Mouse (Mus musculus): Measurements from ENCODE around the gene Iars. TPM values are rescaled to one million over a fixed set of nuclear protein-coding genes. Genes with fewer than 3 reads are reported as not detected.
"Not testable (repeated sequence)": the region's sequence is repeated elsewhere in the genome, so short reads cannot be mapped to it uniquely, and the experiment has no call there.

Iars gene
- total RNA-seq, 2 experiments from 2014 or later: 68.0 to 72.7 TPM

- no peak for DNase-seq (ENCODE audit: low spot score in 2 of 2)
- intact Hi-C loops (cut with DNase I): no loop called here
Observed at GRCm38 (mm10) chr13:49712047-49712721, 30.3 kb downstream of the Iars start.

DNA sequence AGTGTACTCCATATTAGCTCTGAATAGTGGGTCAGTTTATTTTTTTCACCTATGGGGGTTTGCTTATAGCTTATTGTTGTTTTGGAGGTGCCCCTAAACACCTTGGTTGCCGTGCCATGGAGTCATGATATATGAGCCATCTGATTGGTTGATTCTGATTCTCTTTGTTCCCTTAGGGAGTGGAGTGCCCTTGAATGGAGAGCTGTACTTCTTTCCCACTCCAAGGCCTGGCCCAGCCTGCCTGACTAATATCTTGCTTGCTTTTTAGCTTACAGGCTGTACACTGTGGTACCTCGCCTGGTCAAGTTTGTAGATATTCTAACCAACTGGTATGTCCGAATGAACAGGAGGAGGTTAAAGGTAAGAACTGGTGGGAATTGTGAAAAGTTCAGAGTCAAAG is 37.4 kb downstream of the Iars start:
- DNase-seq (ENCODE audit: low spot score in 2 of 2): no peak
- intact Hi-C loops (cut with DNase I): no loop called here

- no peak for DNase-seq (ENCODE audit: low spot score in 2 of 2)
- intact Hi-C loops (cut with DNase I): no loop called here
Observed at GRCm38 (mm10) chr13:49736430-49736829, 54.5 kb downstream of the Iars start.

DNA sequence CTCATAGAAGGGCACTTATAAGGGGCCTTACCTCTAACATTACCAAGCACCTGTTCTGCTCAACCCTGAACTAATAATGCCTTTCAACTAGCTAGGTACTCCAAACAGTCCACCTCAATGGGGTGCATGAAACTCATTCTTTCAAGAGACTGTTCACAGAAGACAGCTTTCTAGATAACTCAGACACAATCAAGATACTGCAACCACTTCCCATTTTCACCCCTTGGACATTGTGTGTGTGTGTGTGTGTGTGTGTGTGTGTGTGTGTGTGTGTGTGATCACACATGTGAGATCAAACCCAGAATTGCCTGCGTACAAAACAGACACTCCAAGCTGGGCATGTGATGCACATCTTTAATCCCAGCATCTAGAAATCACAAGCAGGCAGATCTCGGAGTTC is 56.1 kb downstream of the Iars start:
- no peak for DNase-seq (ENCODE audit: low spot score in 2 of 2)
- intact Hi-C loops (cut with DNase I): no loop called here

- intact Hi-C loops (cut with DNase I): no loop called here
Observed at GRCm38 (mm10) chr13:49741285-49742040, 59.6 kb downstream of the Iars start.

DNA sequence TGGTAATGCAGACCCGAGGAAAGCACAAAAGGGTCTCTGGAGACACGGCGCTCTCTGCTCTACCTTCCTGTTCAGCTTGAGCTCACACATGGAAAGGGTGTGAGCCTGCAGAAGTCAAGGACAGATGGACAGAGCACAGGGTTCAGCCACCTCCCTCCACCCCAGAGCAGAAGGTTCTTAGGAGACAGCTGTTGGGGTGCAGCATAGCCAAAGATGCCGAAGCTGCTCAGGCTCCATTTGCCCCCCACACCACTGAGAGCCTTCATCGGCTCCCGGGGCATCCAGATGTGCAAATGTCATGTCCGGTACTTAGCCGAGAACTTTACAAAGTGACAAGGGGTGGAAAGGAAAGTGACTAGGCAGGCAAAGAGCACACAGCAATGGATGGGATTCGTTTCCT is 74.7 kb downstream of the Iars start:
- no peak for DNase-seq (ENCODE audit: low spot score in 2 of 2)
- intact Hi-C loops (cut with DNase I): no loop called here

More at GRCm38 (mm10) chr13:49741285-49742040, 59.6 kb downstream of the Iars start:
- DNase-seq (ENCODE audit: low spot score in 2 of 2): no peak

GRCm38 (mm10) chr13:49757966-49758365 is 76.1 kb downstream of the Iars start:
- no peak for DNase-seq (ENCODE audit: low spot score in 2 of 2)
- intact Hi-C loops (cut with DNase I): no loop called here

DNA sequence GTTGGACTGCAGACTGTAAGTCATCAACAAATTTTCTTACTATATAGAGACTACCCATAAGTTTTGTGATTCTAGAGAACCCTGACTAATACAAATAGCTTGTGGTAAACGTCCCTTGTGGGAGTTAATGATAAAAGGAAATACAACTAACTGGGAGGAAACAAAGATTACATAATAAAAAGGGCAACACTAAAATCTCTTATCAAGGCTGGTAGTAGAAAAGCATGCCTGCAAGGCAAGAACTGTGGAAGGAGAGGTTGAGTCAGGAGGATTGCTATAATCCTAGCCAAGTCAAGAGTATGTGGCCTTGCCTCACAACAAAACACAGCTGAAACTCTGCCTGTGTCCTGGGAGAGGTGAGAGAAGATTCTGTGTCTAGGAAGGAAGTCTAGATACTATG is 78.8 kb downstream of the Iars start:
- DNase-seq (ENCODE audit: low spot score in 2 of 2): no peak
- intact Hi-C loops (cut with DNase I): no loop called here

DNA sequence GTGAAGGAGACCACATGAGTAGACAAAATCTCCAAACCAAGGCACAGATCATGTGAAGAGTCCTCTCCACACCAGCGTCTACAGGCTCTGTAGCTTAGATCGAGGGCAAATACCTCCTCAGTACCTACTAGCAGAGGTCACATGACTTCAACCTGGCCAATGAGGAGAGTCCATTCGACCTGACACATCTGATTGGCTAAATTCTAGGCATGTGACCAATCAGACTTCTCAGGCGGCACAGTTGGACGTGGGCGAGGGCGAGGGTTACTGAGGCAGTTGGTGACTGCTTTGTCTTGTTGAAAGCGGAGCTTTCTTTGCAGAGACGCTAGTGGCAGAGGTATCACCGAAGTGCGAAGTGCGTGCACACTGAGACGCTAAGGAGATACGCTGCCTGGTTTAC is 80.3 kb downstream of the Iars start:
- intact Hi-C loops (cut with DNase I): no loop called here
- no peak for DNase-seq (ENCODE audit: low spot score in 2 of 2)

DNA sequence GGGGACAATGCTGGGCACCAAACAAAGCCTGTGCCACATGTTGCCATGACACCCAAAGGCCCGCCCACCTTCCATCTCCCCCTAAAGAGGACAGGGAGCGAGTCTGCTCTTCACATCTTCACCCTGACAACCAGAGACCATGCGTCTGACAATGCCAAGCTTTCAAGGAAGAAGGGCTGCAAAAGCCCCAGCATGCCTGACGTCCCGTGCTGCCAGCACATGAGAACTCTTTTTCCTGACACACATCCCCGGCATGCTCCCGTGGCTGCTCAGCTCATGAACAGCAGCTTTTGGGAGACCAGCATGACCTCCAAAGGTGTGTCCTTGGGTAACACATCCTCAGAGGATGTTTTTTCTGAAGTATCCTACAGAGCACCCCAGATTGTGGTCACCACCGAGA is 83.4 kb downstream of the Iars start:
- intact Hi-C loops (cut with DNase I): no loop called here
- DNase-seq (ENCODE audit: low spot score in 2 of 2): no peak

DNA sequence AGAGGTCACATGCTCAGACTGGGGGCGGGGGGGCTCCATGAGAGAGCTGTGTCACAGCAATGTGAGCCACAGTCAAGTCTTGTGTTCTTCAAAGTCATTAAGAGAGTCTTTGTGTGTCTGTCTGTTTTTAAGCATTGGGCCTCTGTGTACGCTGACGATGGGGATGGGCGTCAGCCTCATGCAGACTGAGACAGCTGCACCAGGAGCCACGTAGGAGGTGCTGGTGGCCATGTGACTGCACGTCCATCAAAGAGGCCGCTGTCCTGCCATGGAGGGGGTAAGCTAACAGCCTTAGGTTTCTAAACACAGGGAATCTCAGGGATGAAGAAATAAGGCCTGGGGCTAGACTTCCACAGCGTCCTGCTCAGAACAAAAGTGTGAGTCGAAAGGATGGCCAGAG is 84.4 kb downstream of the Iars start:
- intact Hi-C loops (cut with DNase I): no loop called here

GRCm38 (mm10) chr13:49768048-49768447 is 86.1 kb downstream of the Iars start:
- intact Hi-C loops (cut with DNase I): no loop called here
- no peak for DNase-seq (ENCODE audit: low spot score in 2 of 2)

More for the DNA sequence above, 84.4 kb downstream of the Iars start:
- DNase-seq (ENCODE audit: low spot score in 2 of 2): no peak

DNA sequence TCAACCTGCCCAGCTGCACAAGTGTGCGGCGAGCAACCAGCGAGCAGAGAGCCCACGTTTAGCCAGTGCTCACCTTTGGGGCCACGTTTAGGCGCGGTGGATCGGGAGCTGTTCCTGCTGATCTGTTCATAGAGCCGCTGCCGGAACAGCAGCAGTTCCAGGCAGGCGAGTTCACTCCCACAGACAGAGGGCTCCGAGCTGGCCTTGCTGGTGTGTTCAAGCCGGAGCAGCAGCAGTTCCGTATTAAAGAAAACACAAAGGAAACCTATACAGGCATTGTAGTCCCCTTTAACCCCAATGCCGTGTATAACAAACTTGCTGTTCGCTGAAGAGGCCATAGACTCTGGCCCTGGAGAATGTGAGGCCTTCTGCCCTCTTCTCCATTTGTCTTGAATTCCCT is 87.2 kb downstream of the Iars start:
- DNase-seq (ENCODE audit: low spot score in 2 of 2): no peak
- intact Hi-C loops (cut with DNase I): no loop called here

DNA sequence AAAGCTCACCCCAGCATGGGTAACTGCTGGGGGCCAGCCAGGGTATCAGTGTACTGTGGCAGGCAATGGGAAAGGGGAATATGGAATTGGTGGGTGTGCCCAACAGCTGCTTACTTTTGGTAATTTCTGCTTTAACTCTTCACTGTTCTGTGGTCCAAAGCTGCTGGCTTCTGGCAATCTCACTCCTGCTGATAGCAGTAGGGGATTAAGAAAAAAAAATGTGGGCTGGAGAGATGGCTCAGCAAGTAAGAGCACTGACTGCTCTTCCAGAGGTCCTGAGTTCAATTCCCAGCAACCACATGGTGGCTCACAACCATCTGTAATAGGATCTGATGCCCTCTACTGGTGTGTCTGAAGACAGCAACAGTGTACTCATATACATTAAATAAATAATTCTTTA is 89.6 kb downstream of the Iars start:
- intact Hi-C loops (cut with DNase I); DNase-seq (ENCODE audit: low spot score in 2 of 2): not testable (repeated sequence)

Other genes starting within 250 kb of the Iars start
- 1 to 10 TPM; 1.3 to 2.4 TPM for gene Tes3-ps, start 188.8 kb upstream of the Iars start, total RNA-seq (2021)
- gene Ecm2, start 177.3 kb upstream of the Iars start, total RNA-seq (2021): 1 to 10 TPM; 2.0 to 2.4 TPM
- 1 to 10 TPM; 1.4 to 1.9 TPM for gene Aspn, start 137.7 kb upstream of the Iars start, total RNA-seq (2021)
- 1 to 10 TPM; 1.5 to 1.9 TPM for gene Omd, start 99.6 kb upstream of the Iars start, total RNA-seq (2021)
- 1 to 10 TPM; 5.4 to 7.3 TPM for gene Ogn, start 74.1 kb upstream of the Iars start, total RNA-seq (2021)
- gene Cenpp, start 29.3 kb upstream of the Iars start, total RNA-seq (2021): 1 to 10 TPM in 1 of 2 experiments, under 1 TPM in 1; 0.92 to 1.5 TPM
- gene Nol8, start 29.0 kb upstream of the Iars start, total RNA-seq (2021): 10 to 100 TPM; 21.3 to 24.7 TPM
- not detected for gene Gm30302, start 116.9 kb downstream of the Iars start, total RNA-seq (2021)

Data from left cerebral cortex, postnatal 14 days (tissue).